Mouse (Mus musculus) retina, embryonic 14.5 days (tissue): ENCODE results near the gene Ccnjl.

Source experiments
- DNase-seq: peaks from one replicate; pipeline ENCODE4 v3.0.0-alpha.2; 2015; ENCODE audit warnings: low spot score

Ccnjl gene

DNA sequence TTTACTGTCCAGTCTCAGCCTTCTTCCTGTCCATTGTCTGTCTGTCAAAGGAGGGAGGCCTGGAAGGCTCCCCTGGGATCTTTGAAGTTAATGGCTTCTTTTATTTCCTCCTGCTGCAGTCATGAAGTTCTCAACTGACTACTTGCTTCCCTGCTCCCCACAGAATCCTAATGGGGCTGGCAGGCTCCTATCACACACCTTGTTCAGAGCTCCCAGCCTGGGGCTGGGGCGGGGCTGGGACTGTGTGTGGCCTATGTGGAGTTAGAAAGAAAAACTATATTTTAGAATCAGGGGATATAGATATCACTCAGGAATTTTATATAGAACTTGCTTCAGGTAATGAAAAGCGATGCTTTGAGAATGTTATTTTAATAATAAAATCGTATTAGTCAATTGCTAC, 8.1 kb upstream of the Ccnjl start:
- no peak for DNase-seq

GRCm38 (mm10) chr11:43528078-43528682, 404 bp upstream of the Ccnjl start:
- DNase-seq: peak; percentile 59

GRCm38 (mm10) chr11:43530043-43530442, 1.5 kb downstream of the Ccnjl start:
- DNase-seq: no peak

DNA sequence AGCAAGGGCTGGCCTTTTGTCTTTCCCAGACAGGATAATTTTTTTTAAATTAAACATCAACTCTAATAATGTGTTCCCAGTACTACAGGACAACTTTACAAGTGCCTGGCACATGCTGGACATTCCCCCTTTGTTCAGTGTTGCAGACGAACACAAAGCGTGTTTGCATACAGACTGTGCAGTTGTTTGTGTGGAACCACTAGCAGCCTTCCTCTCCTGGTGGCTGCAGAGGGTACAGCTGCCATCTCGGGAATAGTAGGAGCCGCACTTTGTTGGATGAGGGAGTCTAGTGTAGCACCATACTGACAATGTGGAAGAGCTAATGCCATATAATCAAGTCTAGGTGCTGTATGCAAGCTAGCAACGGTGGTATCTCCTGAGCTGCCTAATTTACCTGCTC, 3.0 kb downstream of the Ccnjl start:
- DNase-seq: peak; percentile 59

- DNase-seq: no peak
Observed at GRCm38 (mm10) chr11:43537074-43537473, 8.5 kb downstream of the Ccnjl start.

GRCm38 (mm10) chr11:43539863-43540262, 11.3 kb downstream of the Ccnjl start:
- DNase-seq: peak; percentile 82

DNA sequence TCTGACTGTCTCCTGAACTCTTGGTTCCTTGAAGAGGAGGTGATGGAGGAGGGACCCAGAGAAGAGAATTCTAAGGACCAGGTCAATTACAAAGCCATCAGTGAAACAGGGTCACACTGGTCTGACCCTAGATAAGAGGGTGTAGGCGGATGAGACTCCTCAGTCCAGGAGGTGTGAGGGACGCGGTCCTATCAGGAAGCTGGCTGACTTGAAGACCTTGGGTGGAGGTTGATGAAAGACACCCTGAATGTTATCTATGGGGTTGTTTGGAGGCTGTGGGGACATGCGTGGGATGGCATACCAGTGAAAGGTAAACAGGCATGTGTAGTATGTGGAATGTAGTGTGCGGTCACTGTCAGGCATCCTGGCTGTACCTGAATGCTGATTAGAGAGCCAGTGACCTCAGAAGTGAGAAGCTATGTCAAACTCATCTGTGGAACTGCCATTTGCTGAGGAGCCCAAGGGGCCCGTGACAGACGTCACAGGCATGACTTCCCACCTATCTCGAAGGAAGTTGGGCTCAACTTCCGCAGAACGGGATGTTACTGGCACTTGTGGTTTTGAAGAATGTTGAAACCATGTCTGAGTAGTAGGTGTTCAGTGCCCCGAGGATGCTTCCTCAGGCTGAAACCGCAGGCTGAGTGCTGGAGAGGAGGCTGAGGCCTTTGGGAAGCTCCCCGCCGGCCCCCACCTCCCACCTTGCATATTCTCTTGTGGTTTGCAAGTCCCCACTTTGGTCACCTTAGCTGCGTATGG, 15.3 kb downstream of the Ccnjl start:
- DNase-seq: no peak

GRCm38 (mm10) chr11:43544819-43545218, 16.2 kb downstream of the Ccnjl start:
- DNase-seq: no peak

GRCm38 (mm10) chr11:43545873-43546475, 17.4 kb downstream of the Ccnjl start:
- DNase-seq: no peak

GRCm38 (mm10) chr11:43546678-43547077, 18.1 kb downstream of the Ccnjl start:
- DNase-seq: no peak

- peak; percentile 84 for DNase-seq
Observed at GRCm38 (mm10) chr11:43548148-43548547, 19.6 kb downstream of the Ccnjl start.

DNA sequence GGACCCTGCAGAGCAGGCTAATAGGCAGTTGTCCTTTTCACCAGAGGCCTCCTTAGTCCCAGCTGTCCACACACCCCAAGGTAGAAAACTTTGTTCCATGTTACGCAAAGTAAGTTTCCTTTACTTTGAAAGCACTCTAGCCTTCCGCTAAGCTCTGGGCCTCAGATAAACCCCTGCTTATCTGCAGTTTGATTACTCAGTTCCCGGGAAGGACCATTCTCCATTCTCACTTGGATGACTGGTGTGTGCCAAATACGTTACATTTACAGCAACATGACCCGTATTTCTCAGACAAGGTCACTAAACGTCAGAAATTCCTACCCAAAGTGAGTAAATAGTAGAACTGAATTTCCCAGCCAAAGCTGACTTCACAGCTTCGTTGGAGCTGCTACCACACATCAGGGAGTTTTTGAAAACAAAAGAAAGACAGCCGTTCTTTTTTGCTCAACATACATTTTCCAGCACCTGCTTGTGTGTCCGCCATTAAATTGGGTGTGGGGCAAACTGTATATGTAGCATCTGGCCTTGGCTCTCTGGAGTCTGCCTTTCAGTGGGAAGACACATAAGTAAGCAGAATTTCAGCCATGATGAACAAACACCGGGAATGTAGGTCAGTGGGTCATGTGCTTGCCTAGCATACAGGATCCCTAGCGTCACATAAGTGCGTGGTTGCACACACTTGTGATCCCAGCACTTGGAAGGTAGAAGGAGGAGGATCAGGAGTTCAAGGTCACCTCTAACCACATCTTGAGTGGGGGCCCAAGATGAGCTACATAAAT, 20.3 kb downstream of the Ccnjl start:
- DNase-seq: peak; percentile 64

DNA sequence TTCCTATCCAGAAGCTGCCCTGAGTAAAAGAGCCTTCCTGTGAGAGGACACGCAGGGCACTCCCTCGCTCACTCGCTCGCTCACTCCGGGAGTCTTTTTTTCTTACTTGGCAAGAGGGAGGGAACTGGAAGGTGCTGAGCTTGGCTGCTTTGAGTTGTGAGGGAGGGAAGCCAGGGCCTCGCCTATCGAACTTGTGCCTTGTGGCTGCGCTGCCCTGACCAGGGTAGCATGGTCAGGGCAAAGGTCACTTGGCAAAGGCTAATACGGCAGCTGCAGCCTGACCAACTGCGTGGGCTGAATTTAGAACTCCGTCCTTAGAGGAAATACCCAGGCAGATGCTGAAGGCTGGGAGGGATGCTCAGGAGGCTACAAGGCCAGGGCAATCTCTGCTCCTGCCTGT, 21.1 kb downstream of the Ccnjl start:
- DNase-seq: no peak

DNA sequence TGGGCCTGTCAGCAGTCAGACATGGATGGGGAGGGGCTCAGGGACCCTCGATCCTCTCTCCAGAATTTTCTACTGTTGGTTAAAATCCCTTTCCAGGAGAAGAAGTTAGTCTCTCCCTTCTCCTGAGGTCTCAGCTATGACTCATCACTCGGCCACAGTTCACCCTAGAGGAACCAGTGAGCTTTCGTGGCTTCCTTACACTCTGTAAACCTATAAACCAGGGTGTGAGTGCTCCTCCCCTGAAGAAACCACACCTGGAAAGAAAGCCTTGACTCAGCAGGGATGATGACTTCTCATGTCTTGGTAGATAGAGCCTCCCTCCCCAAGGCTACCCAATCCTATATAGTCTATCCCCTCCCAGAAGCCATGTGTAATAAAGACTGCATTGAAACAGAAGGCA, 23.2 kb downstream of the Ccnjl start:
- no peak for DNase-seq

DNA sequence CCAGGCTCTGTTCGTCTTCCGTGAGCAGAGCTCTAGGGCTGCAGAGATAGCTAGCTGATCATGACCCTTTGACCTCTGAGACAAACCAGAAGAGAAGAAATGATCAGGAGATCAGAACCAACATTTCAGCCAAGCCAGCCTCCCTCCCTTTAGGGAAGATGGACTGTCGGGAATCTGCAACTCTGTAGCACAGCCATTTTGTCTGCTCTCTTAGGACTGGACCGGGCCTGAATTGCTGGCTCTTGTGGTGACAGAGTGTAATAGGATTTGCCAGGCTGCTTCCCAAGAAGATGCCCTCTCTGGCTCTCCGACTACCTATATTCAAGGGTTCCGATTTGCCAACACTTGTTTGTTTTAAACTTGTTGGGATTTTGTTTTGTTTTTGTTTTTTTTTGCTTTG, 24.1 kb downstream of the Ccnjl start:
- DNase-seq: no peak

GRCm38 (mm10) chr11:43556538-43556937, 28.0 kb downstream of the Ccnjl start:
- DNase-seq: no peak

GRCm38 (mm10) chr11:43559515-43560292, 31.1 kb downstream of the Ccnjl start:
- DNase-seq: peak; percentile 35

- DNase-seq: no peak
Observed at GRCm38 (mm10) chr11:43563654-43564244, 35.2 kb downstream of the Ccnjl start.

- DNase-seq: no peak
Observed at GRCm38 (mm10) chr11:43565414-43565813, 36.8 kb downstream of the Ccnjl start.

DNA sequence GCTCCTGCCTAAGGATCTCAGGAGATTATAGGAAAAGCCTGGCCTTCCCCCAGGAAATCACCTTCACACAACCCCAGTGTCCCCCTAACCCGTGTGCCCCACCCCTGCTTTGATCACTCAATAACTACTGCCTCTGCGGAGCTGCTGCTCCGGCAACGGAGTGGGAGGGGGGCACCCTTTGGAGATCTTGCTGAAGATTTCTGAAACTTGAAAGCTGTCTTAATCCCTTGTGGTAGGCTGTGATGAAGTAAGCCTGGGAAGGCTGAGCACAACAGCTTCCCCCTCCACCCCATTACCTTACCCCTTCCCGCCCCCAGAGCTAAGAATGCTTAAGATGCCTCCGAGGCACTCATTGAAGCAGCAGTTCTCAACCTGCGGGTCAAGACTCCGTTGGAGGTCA, 37.3 kb downstream of the Ccnjl start:
- peak; percentile 46 for DNase-seq

- DNase-seq: no peak
Observed at GRCm38 (mm10) chr11:43566696-43567095, 38.1 kb downstream of the Ccnjl start.
